Mouse (Mus musculus) hindbrain, postnatal 0 days (tissue): ENCODE results near the gene Mcee. TPM values are rescaled to one million over a fixed set of nuclear protein-coding genes. Genes with fewer than 3 reads are reported as not detected.

ENCODE experiments used
- ATAC-seq: fragments of 200-750 bp; cut with Nextera tagmentation; 2 replicates; pipeline ENCODE4 v1.8.0; 2017; ENCODE audit warnings: mild to moderate bottlenecking, moderate TSS enrichment, moderate library complexity
- DNase-seq: peaks from one replicate; pipeline ENCODE4 v3.0.0-alpha.2; 2015; ENCODE audit warnings: low spot score
- H3K27ac ChIP-seq: fragments of 300-500 bp; sonication (generic); 2 replicates; pipeline ENCODE4 v1.5.1; 2014; ENCODE audit warnings: mild to moderate bottlenecking
- H3K27me3 ChIP-seq: fragments of 300-500 bp; sonication (generic); 2 replicates; pipeline ENCODE4 v1.6.1; 2014; ENCODE audit warnings: low read length, mixed read lengths; ENCODE audit not compliant: insufficient read depth
- H3K36me3 ChIP-seq: fragments of 300-500 bp; sonication (generic); 2 replicates; pipeline ENCODE4 v1.6.1; 2014; ENCODE audit warnings: low read length, mixed read lengths; ENCODE audit not compliant: insufficient read depth
- H3K4me1 ChIP-seq: fragments of 300-500 bp; sonication (generic); 2 replicates; pipeline ENCODE4 v1.6.1; 2014; ENCODE audit warnings: antibody characterized with exemption, low read length, mixed read lengths; ENCODE audit not compliant: insufficient read depth
- H3K4me2 ChIP-seq: fragments of 300-500 bp; sonication (generic); 2 replicates; pipeline ENCODE4 v1.6.1; 2014; ENCODE audit warnings: low read depth, mild to moderate bottlenecking, low read length, moderate library complexity, mixed read lengths
- H3K4me3 ChIP-seq: fragments of 300-500 bp; sonication (generic); 2 replicates; pipeline ENCODE4 v1.5.1; 2014; ENCODE audit warnings: low read length
- H3K9ac ChIP-seq: fragments of 300-500 bp; sonication (generic); replicated peaks from 2 replicates; pipeline ENCODE4 v1.6.1; 2014; ENCODE audit warnings: mild to moderate bottlenecking, low read length, moderate library complexity, mixed read lengths
- H3K9me3 ChIP-seq: fragments of 300-500 bp; sonication (generic); 2 replicates; pipeline ENCODE4 v1.6.1; 2016; ENCODE audit warnings: low read length, mixed read lengths
- CTCF ChIP-seq: IDR thresholded peaks from 2 replicates; pipeline ENCODE4 v1.5.1; 2016; ENCODE audit warnings: antibody characterized with exemption, control low read depth, low read depth
- WGBS: fragments of 180-500 bp; shearing (Covaris S2); extraction: QIAGEN DNeasy Blood & Tissue Kit; methylation state at CpG from one replicate; pipeline ENCODE4 v1.1.7; 2014; 5-methylcytosine and 5-hydroxymethylcytosine counted together
- polyA plus RNA-seq: library from polyadenylated mRNA; unstranded; fragments of >200 nt; fragmentation: Nextera tagmentation; extraction: Ambion mirVana; gene quantifications from 2 replicates; pipeline ENCODE4 v1.2.1, GENCODE M21; 2015
- total RNA-seq: library from RNA; depleted of rRNA; stranded (reverse); fragments of >200 nt; gene quantifications from 2 replicates; pipeline ENCODE4 v1.2.3, GENCODE M21; 2014

Mcee gene
- total and polyA plus RNA-seq, 2 experiments from 2014 or later = 12.9 to 62.5 TPM

GRCm38 (mm10) chr7:64402452-64402851 is 10.0 kb downstream of the Mcee start:
- H3K27me3 ChIP-seq = no peaks in the 10 kb centered on the region
- H3K36me3 ChIP-seq = no peaks in the 10 kb centered on the region
- H3K9ac ChIP-seq = no peak overlapping the region
- 91% methylated on average over 4 of the region's 4 CpGs for WGBS
- H3K4me1 ChIP-seq = no peaks in the 10 kb centered on the region
- TF ChIP-seq CTCF = no peak
- H3K4me3 ChIP-seq = no peak overlapping the region
- H3K4me2 ChIP-seq = no peak overlapping the region
- ATAC-seq (no peak), DNase-seq (no peak)
- no peak overlapping the region for H3K27ac ChIP-seq
- H3K9me3 ChIP-seq = no peaks in the 10 kb centered on the region

- H3K4me3 ChIP-seq = no peak overlapping the region
- no peaks in the 10 kb centered on the region for H3K36me3 ChIP-seq
- H3K4me2 ChIP-seq = no peak overlapping the region
- no peak for TF ChIP-seq CTCF
- ATAC-seq (no peak), DNase-seq (no peak)
- 92% methylated on average over 8 of the region's 8 CpGs for WGBS
- H3K9ac ChIP-seq = no peak overlapping the region
- H3K27me3 ChIP-seq = no peaks in the 10 kb centered on the region
- H3K4me1 ChIP-seq = no peaks in the 10 kb centered on the region
- no peaks in the 10 kb centered on the region for H3K9me3 ChIP-seq
- no peak overlapping the region for H3K27ac ChIP-seq
These were observed 11.6 kb downstream of the Mcee start for GRCm38 (mm10) chr7:64403989-64404388.

GRCm38 (mm10) chr7:64424861-64425260 is 32.5 kb downstream of the Mcee start:
- no peak for ATAC-seq
- DNase-seq = peak; percentile 69
- H3K4me2 ChIP-seq = no peak overlapping the region

GRCm38 (mm10) chr7:64439595-64440518 is 47.5 kb downstream of the Mcee start:
- no peak overlapping the region for H3K4me2 ChIP-seq
- no peak overlapping the region for H3K4me3 ChIP-seq
- H3K27me3 ChIP-seq = no peaks in the 10 kb centered on the region
- peak; percentile 53 for DNase-seq
- H3K27ac ChIP-seq = no peak overlapping the region
- H3K36me3 ChIP-seq = no peaks in the 10 kb centered on the region
- no peak overlapping the region for H3K9ac ChIP-seq
- WGBS = 35% methylated on average over 5 of the region's 5 CpGs
- TF ChIP-seq CTCF = no peak
- no peaks in the 10 kb centered on the region for H3K9me3 ChIP-seq
- peak; percentile 51; the same call in 1 of the 2 replicates for ATAC-seq
- no peaks in the 10 kb centered on the region for H3K4me1 ChIP-seq

More at GRCm38 (mm10) chr7:64424861-64425260, 32.5 kb downstream of the Mcee start:
- no peak overlapping the region for H3K27ac ChIP-seq
- H3K27me3 ChIP-seq = no peaks in the 10 kb centered on the region
- WGBS = 55% methylated on average over 5 of the region's 5 CpGs
- no peaks in the 10 kb centered on the region for H3K4me1 ChIP-seq
- no peak overlapping the region for H3K9ac ChIP-seq
- no peaks in the 10 kb centered on the region for H3K36me3 ChIP-seq
- H3K9me3 ChIP-seq = no peaks in the 10 kb centered on the region
- peak; percentile 74 for TF ChIP-seq CTCF
- H3K4me3 ChIP-seq = no peak overlapping the region

GRCm38 (mm10) chr7:64440519-64440918 is 48.1 kb downstream of the Mcee start:
- ATAC-seq (no peak), DNase-seq (no peak)
- H3K27me3 ChIP-seq = no peaks in the 10 kb centered on the region
- WGBS = 59% methylated on average over 8 of the region's 8 CpGs
- TF ChIP-seq CTCF = no peak
- H3K4me3 ChIP-seq = no peak overlapping the region
- no peak overlapping the region for H3K27ac ChIP-seq
- no peak overlapping the region for H3K9ac ChIP-seq
- no peak overlapping the region for H3K4me2 ChIP-seq
- no peaks in the 10 kb centered on the region for H3K9me3 ChIP-seq
- no peaks in the 10 kb centered on the region for H3K4me1 ChIP-seq
- no peaks in the 10 kb centered on the region for H3K36me3 ChIP-seq

- Histone ChIP-seq H3K36me3 (no peaks in the 10 kb centered on the region), H3K27me3 (no peaks in the 10 kb centered on the region), H3K9me3 (no peaks in the 10 kb centered on the region), H3K4me1 (0 out of 2 replicates have a peak, but pooled peaks cover 9% of the 10 kb centered on the region), H3K9ac (no peak overlapping the region), H3K4me2 (no peak overlapping the region), H3K4me3 (no peak overlapping the region), H3K27ac (peak overlapping the region; percentile 71; the same call in 1 of the 2 replicates)
- no peak for TF ChIP-seq CTCF
- 54% methylated on average over 13 of the region's 13 CpGs for WGBS
- DNase-seq = peak; percentile 68
- peak; percentile 48 for ATAC-seq
These were observed 58.2 kb downstream of the Mcee start for GRCm38 (mm10) chr7:64450631-64451030.

- H3K4me3 ChIP-seq = no peak overlapping the region
- 18% methylated on average over 4 of the region's 4 CpGs for WGBS
- peak; percentile 88 for ATAC-seq
These were observed 59.0 kb downstream of the Mcee start for GRCm38 (mm10) chr7:64451441-64451840.

More at GRCm38 (mm10) chr7:64451441-64451840, 59.0 kb downstream of the Mcee start:
- H3K4me2 ChIP-seq = no peak overlapping the region
- H3K36me3 ChIP-seq = no peaks in the 10 kb centered on the region
- H3K27ac ChIP-seq = peak overlapping the region; percentile 71
- 0 out of 2 replicates have a peak, but pooled peaks cover 9% of the 10 kb centered on the region for H3K4me1 ChIP-seq
- H3K9ac ChIP-seq = no peak overlapping the region
- H3K9me3 ChIP-seq = no peaks in the 10 kb centered on the region
- TF ChIP-seq CTCF = no peak
- H3K27me3 ChIP-seq = no peaks in the 10 kb centered on the region
- peak; percentile 75 for DNase-seq
